Mouse (Mus musculus): ENCODE measurements around the gene Slc9b1.

- TF ChIP-seq POLR2A (IDR thresholded peaks at IDR 0.05; ENCODE audit: low read depth, low read length) (no peak), CTCF (IDR thresholded peaks at IDR 0.05; ENCODE audit: extremely low read depth, insufficient read length, insufficient replicate concordance, low read depth, low read length) (no peak)
These were observed 1.2 kb downstream of the Slc9b1 start for GRCm38 (mm10) chr3:135349022-135349421.
